Mouse (Mus musculus) liver, adult 2 months (tissue): Measurements from ENCODE around the gene Fam163b.

Experiments used
- CTCF ChIP-seq: fragments of 200-500 bp; IDR thresholded peaks from 2 replicates; pipeline ENCODE4 v1.5.1; 2011; ENCODE audit warnings: low read depth, low read length, control low read depth
- POLR2A ChIP-seq: fragments of 200-500 bp; IDR thresholded peaks from 2 replicates; pipeline ENCODE4 v1.6.1; 2011; ENCODE audit warnings: low read length, control low read depth; ENCODE audit not compliant: insufficient read depth; ENCODE audit errors: extremely low read depth

GRCm38 (mm10) chr2:27187531-27187930, 45.2 kb upstream of the Fam163b start:
- TF ChIP-seq CTCF: no peak
- no peak for TF ChIP-seq POLR2A
